Mouse (Mus musculus) erythroblast, embryonic 14.5 days (primary cell): ENCODE results near the gene Entpd1.

Experiments
- GATA1 ChIP-seq: IDR thresholded peaks from 2 replicates; pipeline ENCODE4 v1.6.1; 2012; ENCODE audit warnings: low read length, inconsistent platforms, mixed read lengths
- TAL1 ChIP-seq: IDR thresholded peaks from 3 replicates; pipeline ENCODE4 v1.6.1; 2012; ENCODE audit warnings: low read length, inconsistent platforms, mixed read lengths

DNA sequence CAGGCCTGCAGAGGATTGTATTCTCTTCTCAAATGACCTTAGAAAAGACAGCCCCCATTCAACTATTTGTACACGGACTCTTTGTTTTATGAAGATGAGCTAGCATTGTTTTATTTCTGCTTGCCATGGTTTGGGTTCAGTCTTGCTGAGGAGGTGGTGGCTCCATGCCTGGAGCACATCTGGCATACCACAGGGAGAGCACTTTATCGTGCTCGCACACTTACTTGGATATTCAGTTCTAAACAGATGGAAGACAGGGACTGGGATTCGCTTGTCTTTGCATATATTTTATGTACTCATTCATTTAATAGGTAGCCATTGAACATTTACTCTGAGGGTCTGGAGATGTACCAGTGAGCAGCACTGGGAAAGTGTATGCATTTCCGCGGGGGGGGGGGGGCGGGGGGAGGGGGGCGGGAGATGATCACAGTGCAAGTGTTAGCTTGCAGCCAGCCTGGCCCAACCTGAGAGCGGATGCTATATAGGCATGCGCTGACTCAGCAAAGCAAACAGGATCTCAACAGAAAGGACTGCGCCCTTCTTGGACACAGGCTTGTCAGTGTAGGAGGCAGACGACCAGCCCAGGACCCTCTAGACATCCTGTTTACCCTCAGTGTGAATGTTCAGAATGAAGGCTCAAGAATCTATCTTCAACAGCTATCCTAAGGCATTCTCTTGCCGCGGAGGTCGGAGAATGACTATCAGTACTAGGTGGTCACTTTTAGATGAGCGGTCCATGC lies 100.9 kb downstream of the Entpd1 start:
- TF ChIP-seq GATA1 (no peak), TAL1 (no peak)
